Mouse (Mus musculus) heart, embryonic 11.5 days (tissue): ENCODE measurements around the gene Fos. TPM values are rescaled to one million over a fixed set of nuclear protein-coding genes. Genes with fewer than 3 reads are reported as not detected.
"Not testable (repeated sequence)": the region's sequence is repeated elsewhere in the genome, so short reads cannot be mapped to it uniquely, and the experiment has no call there.

ENCODE experiments used
- ATAC-seq: fragments of 200-750 bp; cut with Nextera tagmentation; replicated peaks from 2 replicates; pipeline ENCODE4 v1.8.0; 2017; ENCODE audit warnings: moderate library complexity; ENCODE audit not compliant: insufficient number of reproducible peaks, low FRiP score, low TSS enrichment
- H3K27ac ChIP-seq: fragments of 300-500 bp; sonication (generic); 2 replicates; pipeline ENCODE4 v1.5.1; 2014; ENCODE audit warnings: mild to moderate bottlenecking, low read depth, low read length
- H3K27me3 ChIP-seq: fragments of 300-500 bp; sonication (generic); 2 replicates; pipeline ENCODE4 v1.6.1; 2014; ENCODE audit warnings: mild to moderate bottlenecking, low read length, mixed read lengths; ENCODE audit not compliant: control insufficient read depth, insufficient read depth
- H3K36me3 ChIP-seq: fragments of 300-500 bp; sonication (generic); 2 replicates; pipeline ENCODE4 v1.6.1; 2014; ENCODE audit warnings: mild to moderate bottlenecking, low read length, moderate library complexity, mixed read lengths; ENCODE audit not compliant: control insufficient read depth, insufficient read depth
- H3K4me1 ChIP-seq: fragments of 300-500 bp; sonication (generic); 2 replicates; pipeline ENCODE4 v1.6.1; 2014; ENCODE audit warnings: low read length; ENCODE audit not compliant: control insufficient read depth, insufficient read depth
- H3K4me2 ChIP-seq: fragments of 300-500 bp; sonication (generic); 2 replicates; pipeline ENCODE4 v1.6.1; 2014; ENCODE audit warnings: mild to moderate bottlenecking, moderate library complexity
- H3K4me3 ChIP-seq: fragments of 300-500 bp; sonication (generic); 2 replicates; pipeline ENCODE4 v1.5.1; 2014; ENCODE audit warnings: low read depth, low read length
- H3K9ac ChIP-seq: fragments of 300-500 bp; sonication (generic); 2 replicates; pipeline ENCODE4 v1.6.1; 2014; ENCODE audit warnings: mild to moderate bottlenecking, low read depth, low read length, moderate library complexity
- H3K9me3 ChIP-seq: fragments of 300-500 bp; sonication (generic); replicated peaks from 2 replicates; pipeline ENCODE4 v1.6.1; 2016; ENCODE audit warnings: low read length; ENCODE audit not compliant: control insufficient read depth
- WGBS: fragments of 180-500 bp; shearing (Covaris S2); extraction: QIAGEN DNeasy Blood & Tissue Kit; methylation state at CpG from one replicate; pipeline ENCODE4 v1.1.7; 2014; ENCODE audit not compliant: insufficient replicate concordance; 5-methylcytosine and 5-hydroxymethylcytosine counted together
- polyA plus RNA-seq: library from polyadenylated mRNA; unstranded; fragments of >200 nt; fragmentation: Nextera tagmentation; extraction: Ambion mirVana; gene quantifications from 2 replicates; pipeline ENCODE4 v1.2.1, GENCODE M21; 2014

Gene Fos
- polyA plus RNA-seq, 1 experiment from 2014 or later, result 4.5 TPM

- H3K36me3 ChIP-seq, result no peaks in the 10 kb centered on the region
- H3K4me3 ChIP-seq, result no peak overlapping the region
- H3K27me3 ChIP-seq, result no peaks in the 10 kb centered on the region
- no peak for ATAC-seq
- H3K4me1 ChIP-seq, result peaks cover 5% of the 10 kb centered on the region; the same call in 1 of the 2 replicates
- 84% methylated on average over 6 of the region's 6 CpGs for WGBS
- H3K9ac ChIP-seq, result no peak overlapping the region
- no peak overlapping the region for H3K4me2 ChIP-seq
- H3K9me3 ChIP-seq, result no peaks in the 10 kb centered on the region
- no peak overlapping the region for H3K27ac ChIP-seq
Observed at GRCm38 (mm10) chr12:85519553-85519952, 45.9 kb downstream of the Fos start.

- H3K4me2 ChIP-seq, result no peak overlapping the region
- ATAC-seq, result no peak
- WGBS, result 88% methylated on average over 6 of the region's 6 CpGs
- H3K9me3 ChIP-seq, result no peaks in the 10 kb centered on the region
- H3K9ac ChIP-seq, result no peak overlapping the region
- no peak overlapping the region for H3K4me3 ChIP-seq
- no peak overlapping the region for H3K27ac ChIP-seq
- peaks cover 5% of the 10 kb centered on the region; the same call in 1 of the 2 replicates for H3K4me1 ChIP-seq
- no peaks in the 10 kb centered on the region for H3K36me3 ChIP-seq
- H3K27me3 ChIP-seq, result no peaks in the 10 kb centered on the region
Observed at GRCm38 (mm10) chr12:85521101-85521500, 47.4 kb downstream of the Fos start.

GRCm38 (mm10) chr12:85521673-85522072 lies 48.0 kb downstream of the Fos start:
- H3K9ac ChIP-seq, result no peak overlapping the region
- no peaks in the 10 kb centered on the region for H3K9me3 ChIP-seq
- peaks cover 5% of the 10 kb centered on the region; the same call in 1 of the 2 replicates for H3K4me1 ChIP-seq
- no peak overlapping the region for H3K4me3 ChIP-seq
- H3K4me2 ChIP-seq, result no peak overlapping the region
- ATAC-seq, result no peak
- H3K36me3 ChIP-seq, result no peaks in the 10 kb centered on the region
- 84% methylated on average over 1 of the region's 1 CpGs for WGBS
- no peaks in the 10 kb centered on the region for H3K27me3 ChIP-seq
- no peak overlapping the region for H3K27ac ChIP-seq

GRCm38 (mm10) chr12:85522631-85523388 lies 49.1 kb downstream of the Fos start:
- no peak overlapping the region for H3K9ac ChIP-seq
- no peaks in the 10 kb centered on the region for H3K27me3 ChIP-seq
- 66% methylated on average over 7 of the region's 7 CpGs for WGBS
- H3K4me3 ChIP-seq, result no peak overlapping the region
- no peak for ATAC-seq
- no peaks in the 10 kb centered on the region for H3K9me3 ChIP-seq
- no peak overlapping the region for H3K4me2 ChIP-seq
- no peak overlapping the region for H3K27ac ChIP-seq
- H3K36me3 ChIP-seq, result no peaks in the 10 kb centered on the region
- peaks cover 5% of the 10 kb centered on the region; the same call in 1 of the 2 replicates for H3K4me1 ChIP-seq

GRCm38 (mm10) chr12:85523421-85524192 lies 49.9 kb downstream of the Fos start:
- H3K27ac ChIP-seq, result no peak overlapping the region
- no peaks in the 10 kb centered on the region for H3K36me3 ChIP-seq
- 57% methylated on average over 14 of the region's 14 CpGs for WGBS
- peaks cover 5% of the 10 kb centered on the region; the same call in 1 of the 2 replicates for H3K4me1 ChIP-seq
- H3K4me3 ChIP-seq, result no peak overlapping the region
- H3K27me3 ChIP-seq, result no peaks in the 10 kb centered on the region
- no peak overlapping the region for H3K4me2 ChIP-seq
- no peak for ATAC-seq
- no peak overlapping the region for H3K9ac ChIP-seq
- no peaks in the 10 kb centered on the region for H3K9me3 ChIP-seq

- no peak for ATAC-seq
- H3K27me3 ChIP-seq, result no peaks in the 10 kb centered on the region
- peaks cover 5% of the 10 kb centered on the region; the same call in 1 of the 2 replicates for H3K4me1 ChIP-seq
- WGBS, result 55% methylated on average over 8 of the region's 8 CpGs
- no peak overlapping the region for H3K4me2 ChIP-seq
- H3K36me3 ChIP-seq, result no peaks in the 10 kb centered on the region
- no peaks in the 10 kb centered on the region for H3K9me3 ChIP-seq
- no peak overlapping the region for H3K9ac ChIP-seq
- no peak overlapping the region for H3K4me3 ChIP-seq
- H3K27ac ChIP-seq, result no peak overlapping the region
Observed at GRCm38 (mm10) chr12:85524193-85524858, 50.6 kb downstream of the Fos start.

- ATAC-seq, H3K4me3 ChIP-seq, H3K4me2 ChIP-seq, H3K9me3 ChIP-seq, H3K27me3 ChIP-seq, H3K4me1 ChIP-seq, H3K9ac ChIP-seq, H3K27ac ChIP-seq, H3K36me3 ChIP-seq: not testable (repeated sequence)
- WGBS, result 64% methylated on average over 11 of the region's 11 CpGs
Observed at GRCm38 (mm10) chr12:85524859-85525495, 51.3 kb downstream of the Fos start.
